Mouse (Mus musculus) ES-Bruce4 (cell line): ENCODE results near the gene Mon2.

Experiments
- CTCF ChIP-seq: IDR thresholded peaks from one replicate; pipeline ENCODE4 v1.8.1; 2011; ENCODE audit warnings: low read depth, low read length
- POLR2A ChIP-seq: IDR thresholded peaks from one replicate; pipeline ENCODE4 v1.8.1; 2011; ENCODE audit warnings: low read length; ENCODE audit not compliant: insufficient read depth

DNA sequence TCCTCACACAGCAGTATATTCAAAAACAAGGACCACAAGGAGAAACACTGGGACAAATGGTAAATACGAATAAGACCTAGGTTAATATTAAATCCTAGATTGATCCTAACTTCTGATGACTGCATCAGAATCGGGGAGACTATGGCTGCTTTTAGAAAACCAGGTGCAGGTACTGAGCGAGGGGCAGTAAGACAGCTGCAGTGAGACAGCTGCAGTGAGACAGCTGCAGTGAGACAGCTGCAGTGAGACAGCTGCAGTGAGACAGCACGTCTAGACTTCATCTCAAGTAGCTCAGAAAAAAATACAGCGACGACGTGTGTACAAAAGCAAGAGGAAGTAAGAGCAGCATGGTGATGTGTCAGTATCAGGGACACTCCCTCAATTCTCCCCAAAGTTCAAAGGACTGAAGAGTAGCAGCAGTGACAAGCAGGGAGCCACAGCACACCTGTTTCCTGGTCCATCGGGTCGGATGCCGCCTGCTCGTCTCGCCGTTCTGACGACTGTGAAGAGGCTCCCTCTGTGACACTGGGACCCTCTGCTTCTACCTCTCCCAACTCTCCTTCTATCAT is 44.1 kb downstream of the Mon2 start:
- TF ChIP-seq CTCF = no peak
- no peak for TF ChIP-seq POLR2A
